Mouse (Mus musculus): ENCODE results near the gene Zfp825. TPM values are rescaled to one million over a fixed set of nuclear protein-coding genes. Genes with fewer than 3 reads are reported as not detected.

The Zfp825 gene
- 79.6 TPM for polyA plus RNA-seq (2014; fragmentation: Illumina TruSeq; extraction: RNeasy Lipid Tissue Mini Kit (QIAGEN cat#74804))

DNA sequence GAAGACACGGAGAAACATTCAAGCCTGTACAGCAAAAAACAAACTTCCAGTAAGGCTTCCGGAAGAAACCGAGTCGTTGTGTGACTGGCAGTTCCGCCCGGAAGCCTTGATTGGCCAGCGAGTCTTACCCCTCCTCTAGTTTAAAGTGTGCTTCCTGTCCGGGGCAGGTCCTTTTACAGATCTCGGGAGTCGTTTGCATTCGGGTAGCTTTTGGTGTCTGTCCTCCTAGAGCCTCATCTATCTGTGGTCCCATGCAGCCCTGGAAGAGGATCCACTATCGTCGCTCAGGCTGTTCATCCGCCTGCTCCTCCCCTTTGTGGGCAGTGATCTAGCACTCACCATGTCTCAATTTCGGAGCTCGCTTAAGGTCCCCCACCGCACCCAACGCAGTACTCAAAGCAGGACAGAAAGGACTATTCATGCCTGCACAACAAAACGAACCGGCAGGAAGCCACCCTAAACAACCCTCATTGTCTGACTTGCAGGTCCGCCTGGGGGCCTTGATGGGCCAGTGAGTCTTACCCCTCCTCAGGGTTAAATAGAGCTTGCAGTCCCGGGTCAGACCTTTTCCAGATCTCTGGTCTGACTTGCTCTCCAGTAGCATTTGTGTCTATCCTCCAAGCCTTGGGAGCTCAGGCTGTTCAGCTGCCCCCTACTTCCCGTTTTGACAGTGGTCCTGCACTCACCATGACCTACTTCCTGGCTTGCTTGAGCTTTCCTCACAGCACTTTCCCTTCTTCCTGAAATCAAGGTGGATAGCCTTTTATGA lies at the start of gene Zfp825:
Gene Zfp825 (minus strand): TSS at position 82 of the 769 bp plus-strand sequence.

Other genes with a start within 250 kb of the Zfp825 start
- gene Ahrr, start 201.7 kb downstream of the Zfp825 start, polyA plus RNA-seq (2014; fragmentation: Illumina TruSeq; extraction: RNeasy Lipid Tissue Mini Kit (QIAGEN cat#74804)) = 0.94 TPM
- 108 TPM for gene Pdcd6, start 176.4 kb downstream of the Zfp825 start, polyA plus RNA-seq (2014; fragmentation: Illumina TruSeq; extraction: RNeasy Lipid Tissue Mini Kit (QIAGEN cat#74804))
- 262 TPM for gene Sdha, start 143.7 kb downstream of the Zfp825 start, polyA plus RNA-seq (2014; fragmentation: Illumina TruSeq; extraction: RNeasy Lipid Tissue Mini Kit (QIAGEN cat#74804))
- 32.8 TPM for gene Ccdc127, start 143.7 kb downstream of the Zfp825 start, polyA plus RNA-seq (2014; fragmentation: Illumina TruSeq; extraction: RNeasy Lipid Tissue Mini Kit (QIAGEN cat#74804))
- 0.48 TPM for gene Lrrc14b, start 130.0 kb downstream of the Zfp825 start, polyA plus RNA-seq (2014; fragmentation: Illumina TruSeq; extraction: RNeasy Lipid Tissue Mini Kit (QIAGEN cat#74804))
- gene Zfp72, start 103.2 kb downstream of the Zfp825 start, polyA plus RNA-seq (2014; fragmentation: Illumina TruSeq; extraction: RNeasy Lipid Tissue Mini Kit (QIAGEN cat#74804)) = 55.6 TPM
- 3.4 TPM for gene Ftl1-ps1, start 94.3 kb downstream of the Zfp825 start, polyA plus RNA-seq (2014; fragmentation: Illumina TruSeq; extraction: RNeasy Lipid Tissue Mini Kit (QIAGEN cat#74804))
- 255 TPM for gene Erap1, start 145.6 kb upstream of the Zfp825 start, polyA plus RNA-seq (2014; fragmentation: Illumina TruSeq; extraction: RNeasy Lipid Tissue Mini Kit (QIAGEN cat#74804))

Measured in ovary, adult 10 weeks (tissue).